Mouse (Mus musculus) myocyte (in vitro differentiated cells): ENCODE measurements around the gene Exog.

Experiments
- MAX ChIP-seq: IDR thresholded peaks from one replicate; pipeline ENCODE4 v1.6.1; 2011; ENCODE audit warnings: low read depth, mild to moderate bottlenecking, control low read depth
- MYOG ChIP-seq, 3 experiments: IDR thresholded peaks; one replicate each; pipeline ENCODE4 v1.6.1; 2011; ENCODE audit warnings: control low read depth in 2 of 3, low read depth in 2 of 3, mild to moderate bottlenecking in 2 of 3; ENCODE audit not compliant: insufficient read length in 2 of 3, control insufficient read depth in 1 of 3, insufficient read depth in 1 of 3
- POLR2A ChIP-seq: IDR thresholded peaks from one replicate; pipeline ENCODE4 v1.6.1; 2011; ENCODE audit warnings: low read depth, mild to moderate bottlenecking, control low read depth, moderate library complexity; ENCODE audit not compliant: insufficient read length
- TCF12 ChIP-seq: IDR thresholded peaks from one replicate; pipeline ENCODE4 v1.6.1; 2011; ENCODE audit warnings: mild to moderate bottlenecking, control low read depth; ENCODE audit not compliant: poor library complexity, insufficient read depth, severe bottlenecking
- USF1 ChIP-seq: IDR thresholded peaks from one replicate; pipeline ENCODE4 v1.6.1; 2011; ENCODE audit warnings: low read depth, mild to moderate bottlenecking, control low read depth, moderate library complexity

DNA sequence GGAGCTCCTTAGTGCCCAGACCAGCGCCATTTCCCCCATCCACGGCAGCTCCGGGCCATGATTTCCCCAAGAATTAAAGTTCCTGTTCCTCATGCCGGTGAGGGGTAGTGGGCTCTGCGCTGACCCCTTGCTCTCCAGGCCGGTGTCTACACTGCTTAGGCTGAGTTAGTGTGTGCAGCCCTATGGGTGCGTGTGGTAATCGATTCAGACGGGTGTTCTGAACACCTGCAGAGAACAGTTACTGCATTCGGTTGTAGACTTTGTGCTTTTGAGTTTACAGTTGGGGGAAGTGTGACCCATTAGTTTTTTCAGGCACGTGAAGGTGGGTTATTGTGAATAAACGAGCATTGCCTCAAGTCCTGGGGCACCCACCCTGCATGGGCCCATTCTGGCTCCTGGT, 6.7 kb upstream of the Exog start:
- TF ChIP-seq MYOG (IDR thresholded peaks at IDR 0.05; ENCODE audit: control insufficient read depth in 1 of 3, insufficient read depth in 1 of 3, insufficient read length in 2 of 3, low read depth in 2 of 3) (no peak), MAX (no peak), USF1 (no peak), TCF12 (no peak), POLR2A (no peak)
